Mouse (Mus musculus): ENCODE data around the gene Nek5. TPM values are rescaled to one million over a fixed set of nuclear protein-coding genes. Genes with fewer than 3 reads are reported as not detected.
A peak's percentile ranks its signal among the peaks of the same experiment; 100 is the strongest.

Nek5 gene
- total RNA-seq, 2 experiments from 2014 or later: 0.81 to 1.2 TPM

GRCm38 (mm10) chr8:22091568-22091967 lies 33.3 kb downstream of the Nek5 start:
- DNase-seq (ENCODE audit: low spot score in 2 of 2): no peak

GRCm38 (mm10) chr8:22089226-22089625 lies 35.6 kb downstream of the Nek5 start:
- DNase-seq (ENCODE audit: low spot score in 2 of 2): no peak

- no peak for DNase-seq (ENCODE audit: low spot score in 2 of 2)
Measured at GRCm38 (mm10) chr8:22079313-22080007, 45.4 kb downstream of the Nek5 start.

GRCm38 (mm10) chr8:22061126-22061525 lies 63.7 kb downstream of the Nek5 start:
- no peak for DNase-seq (ENCODE audit: low spot score in 2 of 2)

- peak; percentile 90 to 98 for DNase-seq (ENCODE audit: low spot score in 2 of 2)
Measured at GRCm38 (mm10) chr8:22060446-22060889, 64.4 kb downstream of the Nek5 start, which contains the start of gene Alg11. Gene Alg11 (plus strand): TSS chr8:22060721.

- DNase-seq (ENCODE audit: low spot score in 2 of 2): no peak
Measured at GRCm38 (mm10) chr8:22059821-22060445, 64.9 kb downstream of the Nek5 start, which contains the start of gene Atp7b. Gene Atp7b (minus strand): TSS chr8:22060305.

- no peak for DNase-seq (ENCODE audit: low spot score in 2 of 2)
Measured at GRCm38 (mm10) chr8:22059153-22059738, 65.6 kb downstream of the Nek5 start.

GRCm38 (mm10) chr8:22058368-22058767 lies 66.5 kb downstream of the Nek5 start:
- no peak for DNase-seq (ENCODE audit: low spot score in 2 of 2)

GRCm38 (mm10) chr8:22056850-22057249 lies 68.0 kb downstream of the Nek5 start:
- no peak for DNase-seq (ENCODE audit: low spot score in 2 of 2)

GRCm38 (mm10) chr8:22055492-22055877 lies 69.4 kb downstream of the Nek5 start:
- no peak for DNase-seq (ENCODE audit: low spot score in 2 of 2)

- DNase-seq (ENCODE audit: low spot score in 2 of 2): no peak
Measured at GRCm38 (mm10) chr8:22054674-22055491, 70.0 kb downstream of the Nek5 start.

GRCm38 (mm10) chr8:22047699-22048464 lies 77.0 kb downstream of the Nek5 start:
- peak; percentile 15 to 22 for DNase-seq (ENCODE audit: low spot score in 2 of 2)

GRCm38 (mm10) chr8:22043706-22044105 lies 81.1 kb downstream of the Nek5 start:
- no peak for DNase-seq (ENCODE audit: low spot score in 2 of 2)

- no peak for DNase-seq (ENCODE audit: low spot score in 2 of 2)
Measured at GRCm38 (mm10) chr8:22042515-22042914, 82.3 kb downstream of the Nek5 start.

- no peak for DNase-seq (ENCODE audit: low spot score in 2 of 2)
Measured at GRCm38 (mm10) chr8:22040153-22040509, 84.7 kb downstream of the Nek5 start.

GRCm38 (mm10) chr8:22039468-22040152 lies 85.2 kb downstream of the Nek5 start:
- no peak for DNase-seq (ENCODE audit: low spot score in 2 of 2)

- no peak for DNase-seq (ENCODE audit: low spot score in 2 of 2)
Measured at GRCm38 (mm10) chr8:22037022-22037421, 87.8 kb downstream of the Nek5 start.

- DNase-seq (ENCODE audit: low spot score in 2 of 2): no peak
Measured at GRCm38 (mm10) chr8:22036137-22036536, 88.7 kb downstream of the Nek5 start.

GRCm38 (mm10) chr8:22030990-22031389 lies 93.9 kb downstream of the Nek5 start:
- no peak for DNase-seq (ENCODE audit: low spot score in 2 of 2)

GRCm38 (mm10) chr8:22028973-22029372 lies 95.9 kb downstream of the Nek5 start:
- no peak for DNase-seq (ENCODE audit: low spot score in 2 of 2)
